Mouse (Mus musculus) intestine, postnatal 0 days (tissue): ENCODE measurements at regions not wholly inside any gene's neighbourhood (a gene's known extent, or its start where the extent isn't known, plus 50 kb on each side); places are given as distances from the start of the nearest gene placed in this dataset.

ENCODE experiments used
- ATAC-seq: fragments of 200-750 bp; cut with Nextera tagmentation; 2 replicates; pipeline ENCODE4 v1.8.0; 2017; ENCODE audit warnings: mild to moderate bottlenecking, moderate TSS enrichment, moderate library complexity
- H3K27ac ChIP-seq: fragments of 300-500 bp; sonication (generic); 2 replicates; pipeline ENCODE4 v1.5.1; 2014; ENCODE audit warnings: mild to moderate bottlenecking, low read depth, low read length, moderate library complexity
- H3K27me3 ChIP-seq: fragments of 300-500 bp; sonication (generic); replicated peaks from 2 replicates; pipeline ENCODE4 v1.6.1; 2014; ENCODE audit warnings: low read length, mixed read lengths; ENCODE audit not compliant: control insufficient read depth, insufficient read depth
- H3K36me3 ChIP-seq: fragments of 300-500 bp; sonication (generic); 2 replicates; pipeline ENCODE4 v1.6.1; 2014; ENCODE audit warnings: mild to moderate bottlenecking, moderate library complexity; ENCODE audit not compliant: control insufficient read depth, insufficient read depth
- H3K4me1 ChIP-seq: fragments of 300-500 bp; sonication (generic); replicated peaks from 2 replicates; pipeline ENCODE4 v1.6.1; 2014; ENCODE audit warnings: antibody characterized with exemption, low read length, mixed read lengths; ENCODE audit not compliant: control insufficient read depth, insufficient read depth
- H3K4me2 ChIP-seq: fragments of 300-500 bp; sonication (generic); replicated peaks from 2 replicates; pipeline ENCODE4 v1.6.1; 2014; ENCODE audit warnings: low read depth, mild to moderate bottlenecking, moderate library complexity
- H3K4me3 ChIP-seq: fragments of 300-500 bp; sonication (generic); 2 replicates; pipeline ENCODE4 v1.5.1; 2014; ENCODE audit warnings: low read depth, low read length
- H3K9ac ChIP-seq: fragments of 300-500 bp; sonication (generic); 2 replicates; pipeline ENCODE4 v1.6.1; 2014; ENCODE audit warnings: mild to moderate bottlenecking, low read depth, low read length
- H3K9me3 ChIP-seq: fragments of 300-500 bp; sonication (generic); 2 replicates; pipeline ENCODE4 v1.6.1; 2016; ENCODE audit warnings: mixed run types; ENCODE audit not compliant: control insufficient read depth
- CTCF ChIP-seq: sonication (generic); IDR thresholded peaks from 2 replicates; pipeline ENCODE4 v1.5.1; 2016; ENCODE audit warnings: low read depth, mild to moderate bottlenecking, control low read depth, antibody characterized with exemption, moderate library complexity
- WGBS: fragments of 180-500 bp; shearing (Covaris S2); extraction: QIAGEN DNeasy Blood & Tissue Kit; methylation state at CpG from one replicate; pipeline ENCODE4 v1.1.7; 2014; 5-methylcytosine and 5-hydroxymethylcytosine counted together

- Histone ChIP-seq H3K9me3 (no peaks in the 10 kb centered on the region), H3K4me2 (no peak overlapping the region), H3K9ac (no peak overlapping the region), H3K4me3 (no peak overlapping the region), H3K27ac (no peak overlapping the region), H3K36me3 (no peaks in the 10 kb centered on the region), H3K27me3 (no peaks in the 10 kb centered on the region), H3K4me1 (no peaks in the 10 kb centered on the region)
- ATAC-seq, result no peak
- WGBS, result 81% methylated on average over 7 of the region's 7 CpGs
- peak; percentile 63 for TF ChIP-seq CTCF
These were observed 72.6 kb upstream of the Basp1 start for GRCm38 (mm10) chr15:25486158-25486557.

- H3K27ac ChIP-seq, result no peak overlapping the region
- no peak overlapping the region for H3K4me3 ChIP-seq
- H3K4me1 ChIP-seq, result no peaks in the 10 kb centered on the region
- no peak for ATAC-seq
- H3K36me3 ChIP-seq, result no peaks in the 10 kb centered on the region
- H3K4me2 ChIP-seq, result no peak overlapping the region
- WGBS, result 61% methylated on average over 6 of the region's 6 CpGs
- no peaks in the 10 kb centered on the region for H3K9me3 ChIP-seq
- no peak overlapping the region for H3K9ac ChIP-seq
- no peaks in the 10 kb centered on the region for H3K27me3 ChIP-seq
- no peak for TF ChIP-seq CTCF
These were observed 76.2 kb upstream of the Basp1 start for GRCm38 (mm10) chr15:25489804-25490203.

- 46% methylated on average over 5 of the region's 5 CpGs for WGBS
- Histone ChIP-seq H3K27me3 (no peaks in the 10 kb centered on the region), H3K9ac (no peak overlapping the region), H3K4me1 (no peaks in the 10 kb centered on the region), H3K4me2 (no peak overlapping the region), H3K4me3 (no peak overlapping the region), H3K9me3 (no peaks in the 10 kb centered on the region), H3K27ac (no peak overlapping the region), H3K36me3 (no peaks in the 10 kb centered on the region)
- no peak for TF ChIP-seq CTCF
- ATAC-seq, result no peak
These were observed 78.7 kb upstream of the Basp1 start for GRCm38 (mm10) chr15:25492161-25492746.

GRCm38 (mm10) chr15:25494687-25495299, 81.2 kb upstream of the Basp1 start:
- no peaks in the 10 kb centered on the region for H3K9me3 ChIP-seq
- H3K4me3 ChIP-seq, result no peak overlapping the region
- H3K27me3 ChIP-seq, result no peaks in the 10 kb centered on the region
- H3K4me2 ChIP-seq, result no peak overlapping the region
- H3K9ac ChIP-seq, result no peak overlapping the region
- H3K4me1 ChIP-seq, result no peaks in the 10 kb centered on the region
- WGBS, result 81% methylated on average over 8 of the region's 8 CpGs
- no peak for ATAC-seq
- no peaks in the 10 kb centered on the region for H3K36me3 ChIP-seq
- no peak overlapping the region for H3K27ac ChIP-seq
- no peak for TF ChIP-seq CTCF

- H3K27me3 ChIP-seq, result no peaks in the 10 kb centered on the region
- no peak overlapping the region for H3K27ac ChIP-seq
- peak; percentile 28 for TF ChIP-seq CTCF
- H3K9me3 ChIP-seq, result no peaks in the 10 kb centered on the region
- H3K4me3 ChIP-seq, result no peak overlapping the region
- H3K36me3 ChIP-seq, result no peaks in the 10 kb centered on the region
- WGBS, result 48% methylated on average over 7 of the region's 7 CpGs
- no peaks in the 10 kb centered on the region for H3K4me1 ChIP-seq
- H3K9ac ChIP-seq, result no peak overlapping the region
- no peak overlapping the region for H3K4me2 ChIP-seq
- ATAC-seq, result no peak
These were observed 82.5 kb upstream of the Basp1 start for GRCm38 (mm10) chr15:25495926-25496644.

- 61% methylated on average over 1 of the region's 1 CpGs for WGBS
- H3K27ac ChIP-seq, result no peak overlapping the region
- no peak overlapping the region for H3K4me3 ChIP-seq
- no peaks in the 10 kb centered on the region for H3K9me3 ChIP-seq
- TF ChIP-seq CTCF, result no peak
- H3K4me2 ChIP-seq, result no peak overlapping the region
- H3K4me1 ChIP-seq, result no peaks in the 10 kb centered on the region
- H3K36me3 ChIP-seq, result no peaks in the 10 kb centered on the region
- no peak for ATAC-seq
- H3K27me3 ChIP-seq, result no peaks in the 10 kb centered on the region
- no peak overlapping the region for H3K9ac ChIP-seq
These were observed 84.2 kb upstream of the Basp1 start for GRCm38 (mm10) chr15:25497743-25498142.
